Mouse (Mus musculus) brain, adult 10 weeks (tissue): Measurements from ENCODE around the gene Serf1. TPM values are rescaled to one million over a fixed set of nuclear protein-coding genes. Genes with fewer than 3 reads are reported as not detected.

ENCODE experiments used
- polyA plus RNA-seq: library from polyadenylated mRNA; stranded (reverse); fragments of 350-450 nt; fragmentation: Illumina TruSeq; extraction: RNeasy Lipid Tissue Mini Kit (QIAGEN cat#74804); gene quantifications from one replicate; pipeline ENCODE4 v1.2.3, GENCODE M21; 2015; ENCODE audit warnings: low read depth, low replicate concordance

Serf1 gene
- 36.5 TPM for polyA plus RNA-seq

DNA sequence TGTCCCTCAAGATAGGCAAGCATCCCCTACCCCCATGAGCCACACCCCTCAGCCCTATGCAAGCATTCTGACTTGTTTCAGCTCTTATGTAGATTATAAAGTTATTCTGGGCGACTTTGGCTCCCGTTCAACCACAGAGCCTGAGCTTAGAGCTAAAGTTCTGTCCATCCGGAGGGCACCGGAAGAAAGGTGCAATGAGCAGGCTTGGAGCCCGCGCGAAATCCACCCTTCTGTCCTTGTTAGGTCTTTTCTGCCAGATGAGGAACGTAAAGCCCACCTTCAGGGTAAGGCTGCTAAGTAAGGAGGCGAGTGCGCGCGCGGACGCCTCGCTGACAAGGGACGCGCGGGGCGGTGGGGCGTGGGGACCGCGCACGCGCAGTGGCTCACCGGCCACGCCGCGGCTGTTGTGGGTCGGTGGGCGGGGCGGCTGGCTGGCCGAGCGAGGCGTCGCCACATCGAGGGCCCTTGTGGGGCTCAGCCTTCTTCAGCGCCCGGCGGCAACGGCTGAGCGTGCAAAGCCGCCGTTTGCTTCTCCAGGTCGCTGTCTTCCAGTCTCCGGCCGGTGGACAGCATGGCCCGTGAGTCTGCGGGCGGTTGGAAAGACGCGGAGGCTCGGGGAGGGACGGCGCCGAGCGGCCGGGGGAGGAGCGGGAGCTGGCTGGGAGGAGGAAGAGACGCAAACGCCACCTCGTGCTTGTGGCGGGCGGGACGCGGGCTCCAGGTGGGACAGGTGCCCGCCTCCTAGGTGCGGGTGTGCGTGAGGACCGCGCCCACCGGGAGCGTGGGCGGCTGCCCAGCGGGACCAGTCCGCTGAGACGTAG, at the start of gene Serf1:
TSS of gene Serf1 (plus strand) at position 361 of the 821 bp plus-strand sequence.

DNA sequence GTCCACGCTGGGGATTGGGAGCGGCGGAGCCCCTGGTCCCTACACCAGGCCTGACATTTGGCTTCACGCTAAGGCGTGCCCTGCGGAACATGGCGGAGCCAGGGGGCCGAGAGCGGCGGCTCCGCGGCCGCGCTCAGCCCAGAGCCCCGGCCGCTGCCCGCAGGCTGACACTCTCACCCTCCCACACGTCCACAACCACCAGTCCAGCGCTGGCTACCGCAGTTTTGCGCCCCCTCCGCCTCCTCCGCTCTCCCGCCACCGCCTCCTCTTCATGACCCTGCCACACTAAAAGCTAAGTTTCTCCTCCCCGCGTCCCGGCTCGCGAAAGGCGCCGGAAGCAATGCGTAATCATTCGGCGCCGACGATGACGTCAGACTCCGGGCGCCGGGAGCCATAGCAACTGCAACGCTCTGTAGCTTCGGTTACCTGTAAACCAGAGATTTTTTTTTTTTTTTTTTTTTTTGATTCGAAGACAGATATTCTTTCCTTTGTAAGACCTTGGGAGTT, 4.0 kb upstream of the Serf1 start, which contains the start of gene Bdp1:
TSS of gene Bdp1 (minus strand) at position 323 of the 507 bp plus-strand sequence.

DNA sequence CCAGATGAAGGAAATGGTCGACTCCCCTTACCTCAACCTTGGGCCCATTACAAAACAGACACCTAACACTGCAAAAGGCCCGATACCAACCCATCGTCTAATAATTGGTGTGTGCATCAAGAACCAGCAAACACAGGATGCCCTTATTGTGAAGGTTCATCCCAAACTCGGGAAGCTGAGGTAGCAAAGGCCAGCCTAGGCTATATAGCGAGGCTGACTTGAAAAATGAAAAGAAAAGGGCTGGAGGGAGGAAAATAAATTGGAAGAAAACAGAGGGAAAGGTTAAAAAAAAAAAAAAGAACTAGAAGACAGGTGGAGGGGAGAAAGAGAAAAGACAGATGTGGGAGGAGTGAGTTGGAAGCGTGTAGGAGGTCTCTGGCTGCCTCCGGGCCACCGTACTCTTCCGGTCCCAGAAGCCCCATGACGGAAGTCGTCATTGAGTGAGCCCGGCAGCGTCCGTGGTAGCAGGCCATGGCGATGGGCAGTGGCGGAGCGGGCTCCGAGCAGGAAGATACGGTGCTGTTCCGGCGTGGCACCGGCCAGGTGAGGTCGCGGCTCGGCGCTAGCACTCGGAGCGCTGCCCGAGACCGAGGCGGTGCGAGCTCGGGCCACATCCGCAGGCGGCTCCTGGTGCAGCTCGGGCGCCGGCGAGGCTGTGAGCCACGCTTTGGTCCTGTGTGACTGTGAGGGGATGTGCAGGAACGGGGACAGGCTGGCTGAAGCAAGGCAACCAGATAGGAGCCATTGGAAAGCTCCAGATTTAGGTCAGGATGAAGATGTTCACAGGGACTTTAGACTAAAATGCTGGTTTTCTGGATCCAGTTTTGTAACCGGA, 16.8 kb downstream of the Serf1 start, which contains the start of gene Smn1:
TSS of gene Smn1 (plus strand) at position 430 of the 835 bp plus-strand sequence.

Other genes with a start within 250 kb of the Serf1 start
- 56.5 TPM for gene Cartpt, start 206.9 kb upstream of the Serf1 start, polyA plus RNA-seq
- gene Mccc2, start 92.4 kb upstream of the Serf1 start, polyA plus RNA-seq = 24.1 TPM
- 18.5 TPM for gene Bdp1, start 3.9 kb upstream of the Serf1 start, polyA plus RNA-seq
- 31.4 TPM for gene Smn1, start 16.8 kb downstream of the Serf1 start, polyA plus RNA-seq
- 0.59 TPM for gene Naip2, start 94.1 kb downstream of the Serf1 start, polyA plus RNA-seq
- gene Naip5, start 138.3 kb downstream of the Serf1 start, polyA plus RNA-seq = 0.80 TPM
- 0.22 TPM for gene Naip6, start 209.7 kb downstream of the Serf1 start, polyA plus RNA-seq